ENCODE assay signal across 30 mouse cellular contexts in the genomic region with DNA sequence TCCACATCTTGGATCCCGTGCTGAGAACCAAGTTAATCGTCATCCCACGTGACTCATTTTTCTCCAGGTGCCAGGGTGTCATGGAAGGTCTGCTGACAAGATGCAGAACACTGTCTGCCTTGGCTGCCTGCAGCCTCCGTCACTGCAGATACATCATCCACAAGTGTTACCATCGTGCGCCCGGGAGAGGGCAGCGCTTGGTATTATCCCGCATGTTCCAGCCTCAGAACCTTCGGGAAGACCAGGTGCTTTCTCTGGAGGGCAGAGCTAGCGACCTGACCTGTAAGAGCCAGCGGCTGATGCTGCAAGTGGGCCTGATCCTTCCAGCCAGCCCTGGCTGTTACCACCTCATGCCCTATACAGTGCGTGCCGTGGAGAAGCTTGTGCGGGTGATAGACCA. TPM values are rescaled to one million over a fixed set of nuclear protein-coding genes. Genes with fewer than 3 reads are reported as not detected.
A peak's percentile ranks its signal among the peaks of the same experiment; 100 is the strongest.
DNase-seq lines count a peak whose midpoint lies in the region; TF ChIP-seq lines count a peak whose summit lies in the region.
"Had no signal": no experiment of that assay in that cellular context is flagged by ENCODE, and none has a peak within 500 bp of the region (broad histone marks: within the 10 kb centered on the region; RNA-seq: fewer than 3 reads in every experiment).

No protein-coding gene starts in this region.

- H3K4me3 ChIP-seq in testis, adult 2 months (ENCODE audit: control insufficient read depth, low read depth, low read length) = no peak overlapping the region
- H3K4me3 ChIP-seq: embryonic facial prominence, embryonic 12.5 days; embryonic facial prominence, embryonic 15.5 days; heart, embryonic 12.5 days; heart, embryonic 15.5 days; hindbrain, embryonic 10.5 days; hindbrain, embryonic 13.5 days; intestine, embryonic 15.5 days had no signal

- no peaks in the 10 kb centered on the region for H3K27me3 ChIP-seq in testis, adult 2 months (ENCODE audit: control insufficient read depth, insufficient read depth, low read length)
- H3K27me3 ChIP-seq: embryonic facial prominence, embryonic 12.5 days; embryonic facial prominence, embryonic 15.5 days; intestine, embryonic 15.5 days had no signal

- DNase-seq in testis, postnatal 10 days (ENCODE audit: low spot score) = no peak
- DNase-seq in ES-CJ7 (ENCODE audit: low read depth, low spot score) (peak; percentile 53), WW6 (ENCODE audit: low read depth, low spot score) (peak; percentile 16)
- no peak for DNase-seq in cerebellum, adult 11-12 months
- no peak for DNase-seq in cerebellum, postnatal 4 days (ENCODE audit: low spot score in 2 of 2)
- DNase-seq: adrenal gland, adult 8-10 months; adrenal gland, postnatal 25 days; cerebellum, adult 18-20 months; cerebellum, adult 9-10 months; cerebellum, postnatal 14 days; forebrain, postnatal 0 days; gastrocnemius, postnatal 10 days; gastrocnemius, postnatal 36 days; heart, postnatal 10 days; heart, postnatal 36 days; kidney, adult 11 months had no signal

- no peak overlapping the region for H3K27ac ChIP-seq in testis, adult 2 months (ENCODE audit: control insufficient read depth, insufficient read depth, low read depth, low read length)
- H3K27ac ChIP-seq: embryonic facial prominence, embryonic 12.5 days; embryonic facial prominence, embryonic 15.5 days; heart, embryonic 15.5 days; hindbrain, embryonic 10.5 days; hindbrain, embryonic 13.5 days; intestine, embryonic 15.5 days had no signal

- H3K36me3 ChIP-seq in testis, adult 2 months (ENCODE audit: control insufficient read depth, insufficient read depth, low read length) = peaks cover under 1% of the 10 kb centered on the region; the same call in 1 of the 2 replicates

- peaks cover 11% of the 10 kb centered on the region for H3K4me1 ChIP-seq in testis, adult 2 months (ENCODE audit: control insufficient read depth, insufficient read depth, low read length)

- no peak for TF ChIP-seq CTCF in testis, adult 2 months (IDR thresholded peaks at IDR 0.05; ENCODE audit: control insufficient read depth, insufficient read depth, insufficient replicate concordance, low read depth, low read length)

- 0 out of 2 replicates have a peak, but pooled peaks have one; percentile 10 for TF ChIP-seq POLR2A in testis, adult 2 months (IDR thresholded peaks at IDR 0.05; ENCODE audit: control insufficient read depth, low read depth, low read length)

RNA-seq across cellular contexts. Expression of a gene that starts 2.2 kb away (rescaled TPM):
- polyA plus RNA-seq in testis, adult 2 months (2012; rRNA removed) = 2.3 and 2.4 TPM in 2 replicates

RNA-seq across cellular contexts. Expression of a gene that starts 25.7 kb away (rescaled TPM):
- polyA plus RNA-seq in testis, adult 2 months (2012; rRNA removed) = 155 and 159 TPM in 2 replicates

RNA-seq across cellular contexts. Expression of a gene that starts 30.8 kb away (rescaled TPM):
- 0.19 and 1.8 TPM in 2 replicates for polyA plus RNA-seq in testis, adult 2 months (2012; rRNA removed)
- polyA plus RNA-seq: activated CD4-positive, CD25-positive, alpha-beta regulatory T cell, adult 4 months; C2C12; CD4-positive, CD25-positive, alpha-beta regulatory T cell, adult 4 months; hindbrain, embryonic 10.5 days had no signal

RNA-seq across cellular contexts. Expression of a gene that starts 36.0 kb away (rescaled TPM):
- polyA plus RNA-seq in testis, adult 2 months (2012; rRNA removed) = 54.3 and 56.3 TPM in 2 replicates
- polyA plus RNA-seq: activated CD4-positive, CD25-positive, alpha-beta regulatory T cell, adult 4 months; brain, embryonic 14.5 days; C2C12; forebrain, embryonic 14.5 days; forebrain, postnatal 0 days; heart, embryonic 15.5 days; hindbrain, embryonic 16.5 days; intestine, embryonic 15.5 days had no signal

Comparison
In these comparisons a context has a peak if more than half of its experiments do, and no peak if none do; other contexts are left out.
1. DNase-seq: peak in ES-CJ7 (single experiment) and WW6 (single experiment); none in testis, postnatal 10 days (single experiment), cerebellum, adult 11-12 months (single experiment) and cerebellum, postnatal 4 days (0 of 2).